Mouse (Mus musculus) ovary, adult 18-20 months (tissue): ENCODE measurements around the gene Klk1b26.
"Not testable (repeated sequence)": the region's sequence is repeated elsewhere in the genome, so short reads cannot be mapped to it uniquely, and the experiment has no call there.

ENCODE experiments used
- DNase-seq: peaks from one replicate; pipeline ENCODE4 v3.0.0; 2022; ENCODE audit warnings: low spot score, mixed read lengths

The Klk1b26 gene

DNA sequence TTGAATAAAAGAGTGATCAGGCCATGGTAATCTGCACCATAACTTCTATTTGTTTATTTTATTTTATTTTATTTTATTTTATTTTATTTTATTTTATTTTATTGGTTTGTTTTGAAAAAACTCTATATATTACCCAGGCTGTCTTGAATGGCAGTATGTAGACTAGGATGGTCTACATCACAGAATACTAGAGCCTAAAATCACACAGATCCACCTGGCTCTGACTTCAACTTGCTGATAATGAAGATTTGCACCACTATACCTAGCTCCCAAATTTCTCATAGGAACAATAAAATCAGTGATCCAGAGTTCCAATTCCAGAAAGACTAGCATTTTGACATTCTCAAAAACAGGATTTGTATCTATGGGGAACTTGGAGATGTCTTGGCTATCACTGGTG, at the start of gene Klk1b26:
TSS of gene Klk1b26 (plus strand) at position 301 of the 400 bp plus-strand sequence.
- DNase-seq = not testable (repeated sequence)

DNA sequence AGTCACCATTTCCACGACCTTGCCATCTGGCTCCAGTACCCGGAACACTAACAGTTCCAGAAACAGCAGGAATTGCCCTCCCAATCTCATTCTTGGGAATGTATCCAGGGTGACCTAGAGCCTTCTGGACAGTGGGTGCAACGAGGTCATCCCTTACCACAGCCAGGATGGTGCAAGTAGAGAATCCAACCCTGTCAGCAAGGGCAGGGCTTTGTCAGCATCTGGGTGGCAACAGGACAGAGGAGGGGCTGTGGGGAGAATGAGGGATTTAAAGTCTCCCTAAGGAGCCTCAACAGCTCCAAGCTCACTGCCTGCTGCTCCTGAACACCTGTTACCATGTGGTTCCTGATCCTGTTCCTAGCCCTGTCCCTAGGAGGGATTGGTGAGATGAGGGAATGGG, 45.5 kb upstream of the Klk1b26 start, which contains the start of gene Klk1b1:
TSS of gene Klk1b1 (plus strand) at position 301 of the 400 bp plus-strand sequence.
- DNase-seq = no peak

DNA sequence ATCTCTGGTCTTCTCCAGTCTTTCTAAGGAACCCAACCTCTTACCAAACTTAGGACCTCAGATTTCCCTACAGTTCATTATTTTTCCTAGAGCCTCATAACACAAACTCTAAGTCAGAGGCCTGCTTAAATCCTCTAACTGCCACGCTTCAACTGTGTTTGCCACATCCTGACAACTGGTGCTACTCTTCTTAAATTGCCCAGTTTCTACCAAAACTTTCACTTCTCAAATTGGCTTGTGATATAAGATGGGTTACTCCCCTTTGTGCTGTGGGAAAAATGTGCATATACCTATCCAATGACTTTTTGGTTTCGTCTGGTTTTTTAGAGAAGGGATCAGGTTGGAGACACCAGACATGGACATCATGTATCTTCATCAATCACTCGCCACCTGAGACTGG, 44.9 kb upstream of the Klk1b26 start:
- no peak for DNase-seq

DNA sequence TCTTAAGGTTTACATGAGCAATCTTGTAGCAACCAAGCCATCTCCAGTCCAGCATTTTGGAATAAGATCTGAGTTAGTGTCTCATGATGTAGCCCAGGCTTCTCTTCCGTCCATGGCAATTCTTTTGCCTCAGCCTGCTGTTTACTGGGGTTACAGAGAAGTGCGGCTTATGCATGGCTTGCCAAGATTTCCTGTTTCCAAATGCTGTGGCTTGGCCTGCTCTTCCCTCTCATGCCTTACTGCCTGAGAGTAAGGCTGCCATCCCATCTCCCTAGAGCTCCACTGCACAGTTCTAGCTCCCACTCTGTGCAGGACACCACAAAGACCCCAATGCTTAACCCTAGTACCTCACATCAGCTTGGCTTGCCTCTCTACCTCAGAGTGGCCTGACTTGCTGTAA, 44.4 kb upstream of the Klk1b26 start:
- no peak for DNase-seq

DNA sequence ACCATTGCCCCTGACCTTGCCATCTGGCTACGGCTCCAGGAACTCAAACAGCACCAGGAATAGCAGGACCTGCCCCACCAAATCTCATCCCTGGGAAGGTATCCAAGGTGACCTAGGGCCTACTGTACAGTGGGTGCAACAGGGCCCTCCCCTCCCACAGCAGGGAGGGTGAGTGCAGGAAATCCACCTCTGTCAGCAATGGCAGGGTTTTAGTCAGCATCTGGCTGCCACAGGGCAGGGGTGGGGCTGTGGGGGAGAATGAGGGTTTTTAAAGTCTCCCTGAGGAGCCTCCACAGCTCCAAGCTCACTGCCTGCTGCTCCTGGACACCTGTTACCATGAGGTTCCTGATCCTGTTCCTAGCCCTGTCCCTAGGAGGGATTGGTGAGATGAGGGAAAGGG, 36.2 kb upstream of the Klk1b26 start, which contains the start of gene Klk1b9:
TSS of gene Klk1b9 (plus strand) at position 301 of the 400 bp plus-strand sequence.
- DNase-seq = not testable (repeated sequence)

DNA sequence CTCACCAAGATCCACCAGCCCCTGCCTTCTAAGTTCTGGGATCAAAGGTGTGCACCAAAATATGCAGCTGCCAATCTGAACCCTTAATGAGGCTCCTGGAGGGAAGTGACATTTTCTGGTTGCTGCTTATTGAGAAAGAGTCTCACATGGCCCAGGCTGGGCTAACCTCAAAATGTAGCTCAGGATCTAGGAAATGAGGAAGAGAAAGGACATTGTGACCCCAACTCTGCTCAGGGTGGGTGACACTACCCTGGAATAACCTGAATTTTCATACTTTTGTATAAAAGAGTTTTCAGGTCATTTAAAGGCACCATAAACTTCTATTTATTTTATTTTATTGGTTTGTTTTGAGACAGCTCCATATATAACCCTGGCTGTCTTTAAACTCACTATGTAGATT, 26.3 kb upstream of the Klk1b26 start:
- no peak for DNase-seq

DNA sequence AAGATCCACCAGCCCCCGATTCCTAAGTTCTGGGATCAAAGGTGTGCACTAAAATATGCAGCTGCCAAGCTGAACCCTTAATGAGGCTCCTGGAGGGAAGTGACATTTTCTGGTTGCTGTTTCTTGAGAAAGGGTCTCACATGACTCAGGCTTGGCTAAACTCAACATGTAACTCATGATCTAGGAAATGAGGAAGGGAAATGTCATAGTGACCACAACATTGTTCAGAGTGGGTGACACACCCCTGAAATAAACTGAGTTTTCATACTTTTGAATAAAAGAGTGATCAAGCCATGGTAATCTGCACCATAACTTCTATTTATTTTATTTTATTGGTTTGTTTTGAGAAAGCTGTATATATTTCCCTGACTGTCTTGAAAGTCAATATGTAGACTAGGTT, 17.1 kb upstream of the Klk1b26 start:
- not testable (repeated sequence) for DNase-seq

DNA sequence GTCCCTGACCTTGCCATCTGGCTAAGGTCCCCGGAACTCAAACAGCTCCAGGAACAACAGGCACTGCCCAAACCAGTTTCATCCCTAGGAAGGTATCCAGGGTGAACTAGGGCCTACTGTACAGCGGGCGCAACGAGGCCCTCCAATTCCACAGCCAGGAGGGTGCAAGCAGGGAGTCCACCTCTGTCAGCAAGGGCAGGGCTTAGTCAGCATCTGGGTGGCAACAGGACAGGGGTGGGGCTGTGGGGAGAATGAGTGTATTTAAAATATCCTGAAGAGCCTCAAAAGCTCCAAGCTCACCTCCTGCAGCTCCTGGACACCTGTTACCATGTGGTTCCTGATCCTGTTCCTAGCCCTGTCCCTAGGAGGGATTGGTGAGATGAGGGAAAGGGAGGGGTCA, 16.4 kb upstream of the Klk1b26 start, which contains the start of gene Klk1b11:
TSS of gene Klk1b11 (plus strand) at position 301 of the 400 bp plus-strand sequence.
- not testable (repeated sequence) for DNase-seq

DNA sequence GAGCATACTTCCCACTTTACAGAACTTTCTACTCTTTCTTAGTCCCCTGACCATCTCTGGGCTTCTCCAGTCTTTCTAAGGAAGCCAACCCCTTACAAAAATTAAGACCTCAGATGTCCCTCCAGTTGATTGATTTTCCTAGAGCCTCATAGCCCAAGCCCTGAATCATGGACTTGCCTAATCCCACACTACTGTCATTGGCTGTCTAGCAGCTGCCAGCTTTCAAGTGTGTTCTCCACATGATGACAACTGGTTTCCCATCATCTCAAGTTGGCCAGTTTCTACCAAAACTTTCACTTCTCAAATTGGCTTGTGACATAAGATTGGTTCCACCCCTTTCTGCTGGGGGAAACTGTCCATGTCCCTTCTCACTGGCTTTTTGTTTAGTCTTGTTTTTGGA, 7.1 kb upstream of the Klk1b26 start:
- DNase-seq = no peak

DNA sequence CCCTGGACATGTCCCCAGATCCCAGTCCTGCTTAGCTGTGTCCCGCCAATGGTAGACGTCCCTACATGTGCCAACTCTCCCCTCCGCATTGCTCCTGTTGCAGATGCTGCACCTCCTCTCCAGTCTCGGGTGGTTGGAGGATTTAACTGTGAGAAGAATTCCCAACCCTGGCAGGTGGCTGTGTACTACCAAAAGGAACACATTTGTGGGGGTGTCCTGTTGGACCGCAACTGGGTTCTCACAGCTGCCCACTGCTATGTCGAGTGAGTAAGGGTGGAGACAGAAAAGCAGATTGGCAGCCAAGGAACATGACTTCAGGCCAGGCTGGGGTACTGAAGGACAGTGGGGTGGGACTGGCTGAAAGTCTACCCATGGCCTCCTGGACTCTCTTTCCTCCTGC, 2.7 kb downstream of the Klk1b26 start:
- DNase-seq = not testable (repeated sequence)

DNA sequence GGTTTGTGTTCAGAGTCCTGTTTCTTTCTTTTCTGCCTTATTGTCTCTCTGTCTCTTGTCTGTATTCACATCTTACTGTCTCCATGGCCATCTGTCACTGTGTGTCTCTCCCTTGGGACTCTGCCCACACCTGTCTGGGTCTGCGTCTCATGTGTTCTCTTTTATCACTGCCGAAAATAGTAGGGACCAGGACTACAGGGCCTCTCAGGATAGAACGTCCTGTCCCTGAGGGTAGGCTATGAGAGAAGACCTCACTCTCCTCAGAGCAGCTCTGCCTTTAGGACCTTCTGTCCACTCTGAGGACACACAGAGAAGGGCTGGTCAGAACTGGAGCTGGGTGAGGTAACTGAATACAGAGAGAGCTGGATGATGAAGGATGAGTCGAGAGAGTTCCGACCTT, 3.1 kb downstream of the Klk1b26 start:
- no peak for DNase-seq

DNA sequence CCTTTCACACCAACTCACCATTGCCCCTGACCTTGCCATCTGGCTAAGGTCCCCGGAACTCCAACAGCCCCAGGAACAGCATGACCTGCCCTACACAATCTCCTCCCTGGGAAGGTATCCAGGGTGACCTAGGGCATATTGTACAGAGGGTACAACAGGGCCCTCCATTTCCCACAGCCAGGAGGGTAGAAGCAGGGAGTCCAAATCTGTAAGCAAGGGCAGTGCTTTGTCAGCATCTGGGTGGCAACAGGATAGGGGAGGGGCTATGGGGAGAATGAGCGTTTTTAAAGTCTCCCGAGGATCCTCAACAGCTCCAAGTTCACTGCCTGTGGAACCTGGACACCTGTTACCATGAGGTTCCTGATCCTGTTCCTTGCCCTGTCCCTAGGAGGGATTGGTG, 40.0 kb downstream of the Klk1b26 start, which contains the start of gene Klk1b27:
TSS of gene Klk1b27 (plus strand) at position 301 of the 400 bp plus-strand sequence.
- not testable (repeated sequence) for DNase-seq
